Mouse (Mus musculus) neutrophil, adult 5-6 weeks (primary cell): ENCODE measurements at regions not wholly inside any gene's neighbourhood (a gene's known extent, or its start where the extent isn't known, plus 50 kb on each side); places are given as distances from the start of the nearest gene placed in this dataset.

Source experiments
- ATAC-seq: fragments of 151-379, 151-347 bp; 2 replicates; pipeline ENCODE4 v1.8.0; 2017; ENCODE audit warnings: mild to moderate bottlenecking, moderate TSS enrichment; ENCODE audit not compliant: insufficient number of reproducible peaks, poor library complexity, low FRiP score, severe bottlenecking; ENCODE audit errors: extremely low read depth

GRCm38 (mm10) chr5:119559696-119560095 is 110.8 kb upstream of the Tbx3 start:
- ATAC-seq, result no peak

DNA sequence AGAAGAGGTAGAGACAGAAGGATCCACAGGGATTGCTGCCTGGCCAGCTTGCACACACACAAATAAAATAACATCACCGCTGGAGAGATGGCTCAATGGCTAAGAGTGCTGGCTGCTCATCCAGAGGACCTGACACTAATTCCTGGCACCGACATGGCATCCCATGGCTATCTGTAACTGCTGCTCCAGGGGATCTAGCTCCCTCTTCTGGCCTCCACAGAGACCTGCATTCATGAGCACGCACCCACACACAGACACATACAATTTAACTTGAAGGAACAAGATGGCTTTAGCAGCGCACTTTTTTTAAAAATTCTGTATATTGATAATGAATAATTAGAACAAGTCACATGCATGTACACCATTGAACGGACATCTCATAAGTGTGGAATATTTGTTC is 110.1 kb upstream of the Tbx3 start:
- ATAC-seq, result no peak

- ATAC-seq, result no peak
Observed at GRCm38 (mm10) chr5:119561531-119561930, 108.9 kb upstream of the Tbx3 start.

DNA sequence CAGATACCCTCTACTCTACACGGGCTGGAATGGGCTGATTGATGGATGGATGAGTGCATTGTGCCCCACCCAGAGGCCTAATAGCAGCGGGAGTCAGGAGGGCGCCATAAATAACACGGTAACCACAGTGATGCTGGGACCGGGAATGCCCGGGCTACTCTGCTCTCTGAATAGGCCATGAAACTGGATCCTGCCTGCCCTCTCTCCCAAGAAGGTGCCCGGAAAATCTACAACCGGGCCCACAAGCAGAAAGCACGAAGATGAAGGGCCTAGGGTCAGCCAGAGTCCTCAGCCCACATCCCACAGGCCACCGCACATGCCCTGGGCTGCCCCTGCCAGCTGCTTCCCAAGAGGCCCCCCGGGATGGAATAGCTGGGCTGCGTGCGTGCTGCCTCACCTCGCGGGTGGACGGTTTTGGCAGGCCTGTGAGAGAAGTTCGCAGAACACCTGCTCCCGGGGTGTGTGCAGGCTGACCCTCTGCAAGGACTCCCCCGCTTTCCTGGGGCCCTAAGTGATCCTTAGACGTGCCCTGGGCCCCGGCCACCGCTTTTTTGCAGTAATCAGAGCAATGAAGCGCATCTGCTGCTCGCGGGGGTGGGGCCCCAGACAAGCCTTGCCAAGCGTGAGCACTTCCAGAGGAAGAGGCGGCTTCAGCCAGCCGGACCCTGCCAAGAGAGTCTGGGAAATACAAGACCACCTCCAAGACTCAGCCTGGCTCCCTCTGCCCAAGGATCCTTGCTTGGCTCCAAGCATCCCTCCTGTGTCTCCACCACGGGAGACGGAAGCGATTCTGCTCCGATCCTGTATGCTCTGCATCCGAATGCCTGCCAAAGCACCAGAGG is 106.7 kb upstream of the Tbx3 start:
- ATAC-seq, result no peak

DNA sequence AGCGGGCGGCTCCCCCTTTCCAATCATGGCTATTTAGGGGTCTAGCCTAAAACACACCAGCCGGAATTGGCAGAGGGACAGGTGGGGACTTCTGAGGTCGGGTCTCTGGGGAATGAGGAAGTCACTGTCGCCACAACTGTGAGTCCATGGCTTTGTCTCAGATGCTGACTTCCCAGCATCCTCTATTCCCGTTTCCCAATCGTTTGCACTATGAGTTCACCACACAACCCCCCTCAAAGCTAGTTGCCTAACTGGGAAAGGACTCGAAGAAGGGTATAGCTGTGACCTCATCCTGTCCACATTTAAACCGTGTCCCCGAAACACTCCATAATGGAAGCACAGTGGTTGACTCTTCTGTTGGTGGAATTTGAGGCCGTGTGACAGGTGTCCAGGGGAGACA is 102.8 kb upstream of the Tbx3 start:
- ATAC-seq, result no peak

DNA sequence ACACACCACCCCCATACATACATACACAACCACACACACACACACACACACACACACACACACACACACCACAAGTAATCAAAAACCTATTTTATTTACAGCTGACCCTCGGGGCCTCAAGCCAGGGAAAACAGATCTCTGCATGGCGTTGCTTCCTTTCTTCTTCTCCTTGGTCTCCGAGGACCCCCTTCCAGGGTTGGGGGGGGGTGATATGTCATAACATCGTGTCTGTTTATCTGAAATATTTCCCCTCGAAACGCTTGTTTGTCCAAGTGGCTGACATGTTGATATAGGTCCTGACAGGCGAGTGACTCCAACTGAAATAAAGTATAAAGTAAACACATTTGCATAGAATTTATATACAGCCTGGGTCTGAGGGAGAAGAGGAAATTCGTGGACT is 100.4 kb upstream of the Tbx3 start:
- no peak for ATAC-seq

GRCm38 (mm10) chr5:119571644-119572043 is 98.8 kb upstream of the Tbx3 start:
- ATAC-seq, result no peak

- no peak for ATAC-seq
Observed at GRCm38 (mm10) chr5:119575124-119575523, 95.3 kb upstream of the Tbx3 start.

DNA sequence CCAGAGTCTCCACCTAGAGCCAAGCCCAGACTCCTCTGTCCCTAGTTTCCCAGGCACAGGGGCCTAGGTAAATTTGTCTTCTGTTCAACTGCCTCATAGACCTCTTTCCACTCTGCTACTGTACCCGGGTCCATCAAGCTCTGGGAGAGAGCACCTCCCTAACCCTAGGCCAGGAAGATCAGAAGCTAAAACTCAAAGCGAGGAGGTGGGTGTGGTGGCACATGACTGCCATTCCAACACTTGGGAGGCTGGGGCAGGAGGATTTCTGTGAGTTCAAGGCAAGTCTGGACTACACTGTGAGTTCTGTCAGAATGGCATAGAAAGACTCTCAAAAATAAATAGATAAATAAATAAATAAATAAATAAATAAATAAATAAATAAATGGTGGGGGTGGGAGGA is 91.2 kb upstream of the Tbx3 start:
- ATAC-seq, result no peak

- no peak for ATAC-seq
Observed at GRCm38 (mm10) chr5:119579806-119580205, 90.7 kb upstream of the Tbx3 start.

DNA sequence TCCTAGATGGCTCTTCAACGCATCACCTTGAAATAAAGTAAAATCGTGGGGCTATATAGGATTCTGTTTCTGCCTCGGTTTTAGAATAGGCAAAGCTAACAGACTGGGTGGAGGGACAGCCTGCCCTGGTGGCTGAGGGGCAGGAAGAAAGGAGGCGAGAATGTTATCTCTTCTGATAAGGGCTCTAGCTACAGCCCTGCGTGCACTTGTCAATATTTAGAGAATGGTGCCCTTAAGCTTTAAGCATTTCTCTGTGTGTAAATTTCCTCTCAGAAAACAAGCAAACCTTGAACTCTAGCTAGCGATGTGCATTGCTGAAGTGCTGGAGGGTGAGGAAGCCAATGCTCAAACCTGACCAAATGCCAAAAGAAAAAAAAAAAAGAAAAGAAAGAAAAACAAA is 90.1 kb upstream of the Tbx3 start:
- no peak for ATAC-seq

DNA sequence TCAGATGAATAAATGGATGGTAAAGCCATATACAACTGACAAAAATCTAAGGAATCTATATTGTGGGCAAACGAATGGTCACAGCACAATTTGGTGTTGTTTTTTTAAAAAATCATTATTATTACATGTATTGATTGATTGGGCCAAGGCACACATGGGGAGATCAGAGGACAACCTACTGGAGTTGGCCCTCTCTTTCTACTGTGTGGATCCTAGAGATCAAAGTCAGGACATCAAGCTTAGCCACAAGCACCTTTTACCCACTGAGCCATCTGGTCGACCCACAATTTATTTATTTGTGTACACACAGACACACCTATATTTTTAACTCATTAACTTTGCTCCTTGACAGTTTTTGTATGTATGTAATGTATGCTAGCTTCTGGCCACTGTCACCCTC is 89.7 kb upstream of the Tbx3 start:
- no peak for ATAC-seq

DNA sequence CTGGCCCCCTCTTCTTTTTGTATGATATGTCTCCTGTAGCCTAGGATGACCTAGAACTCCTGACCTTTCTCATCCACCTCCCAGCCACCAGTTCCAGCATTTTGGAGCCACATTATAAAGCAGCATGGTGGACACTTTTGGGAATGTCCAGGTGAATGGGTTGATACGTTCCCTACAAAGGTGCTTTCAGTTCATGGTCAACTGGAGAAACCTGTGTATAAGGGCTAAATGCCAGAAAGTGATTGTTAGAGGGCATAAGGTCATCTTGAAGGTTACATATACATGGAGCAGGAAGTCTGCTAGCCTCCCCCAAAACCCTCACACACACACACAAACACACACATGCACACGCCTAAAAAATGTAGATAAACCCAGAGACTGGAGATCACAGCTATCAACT is 86.1 kb upstream of the Tbx3 start:
- no peak for ATAC-seq

DNA sequence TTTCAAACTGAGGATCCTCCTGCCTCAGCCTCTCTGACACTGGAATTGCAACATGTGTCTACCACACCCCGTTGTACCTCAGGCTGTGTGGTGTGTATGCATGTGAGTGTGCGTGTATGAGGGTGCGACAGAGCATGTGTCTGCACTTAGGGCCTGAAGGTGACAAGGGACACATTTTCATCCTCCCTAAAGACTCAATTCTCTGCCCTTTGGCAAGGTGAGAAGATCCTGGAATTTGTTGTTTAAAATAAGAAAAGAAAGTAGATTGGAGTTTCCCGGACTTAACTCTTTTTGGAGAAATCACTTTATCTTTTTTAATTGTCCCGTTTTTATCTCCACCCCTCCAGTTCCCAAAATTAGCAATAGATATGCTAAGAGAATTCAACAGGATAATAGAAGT is 85.6 kb upstream of the Tbx3 start:
- ATAC-seq, result no peak

GRCm38 (mm10) chr5:119586391-119587058 is 83.9 kb upstream of the Tbx3 start:
- ATAC-seq, result no peak

- ATAC-seq, result no peak
Observed at GRCm38 (mm10) chr5:119587239-119587811, 83.1 kb upstream of the Tbx3 start.

GRCm38 (mm10) chr5:119588340-119589272 is 81.9 kb upstream of the Tbx3 start:
- ATAC-seq, result no peak

- no peak for ATAC-seq
Observed at GRCm38 (mm10) chr5:119591271-119591670, 79.2 kb upstream of the Tbx3 start.

GRCm38 (mm10) chr5:119592891-119593290 is 77.6 kb upstream of the Tbx3 start:
- ATAC-seq, result no peak
